Mouse (Mus musculus) stomach, postnatal 0 days (tissue): ENCODE results near the gene Chst15.

Experiments
- CTCF ChIP-seq: IDR thresholded peaks from 2 replicates; pipeline ENCODE4 v1.5.1; 2016; ENCODE audit warnings: antibody characterized with exemption, low read depth, mild to moderate bottlenecking, moderate library complexity
- EP300 ChIP-seq: optimal IDR thresholded peaks from 2 replicates; pipeline ENCODE3; 2016; ENCODE audit warnings: antibody characterized with exemption

DNA sequence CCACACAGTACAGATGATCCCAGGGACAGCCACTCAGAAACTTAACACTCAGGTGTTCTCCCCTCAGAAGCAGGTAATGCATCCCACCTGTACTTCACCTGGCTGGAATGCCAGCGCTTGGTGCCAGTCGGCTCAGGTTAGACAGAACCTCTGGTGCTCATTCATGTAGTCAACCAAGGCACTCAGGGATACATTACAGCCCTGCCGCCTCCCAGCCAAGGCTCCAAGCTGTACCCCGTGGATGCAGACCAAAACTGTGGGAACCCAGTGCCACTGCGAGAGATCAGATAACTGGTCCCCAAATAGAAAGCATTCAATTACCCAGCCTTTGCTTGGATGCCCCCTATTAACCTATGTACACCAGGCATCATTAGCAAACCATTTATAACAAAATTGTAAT, 40.7 kb downstream of the Chst15 start:
- TF ChIP-seq CTCF (no peak), EP300 (no peak)
